Mouse (Mus musculus) MEL (cell line): ENCODE measurements around the gene Gm21976. TPM values are rescaled to one million over a fixed set of nuclear protein-coding genes. Genes with fewer than 3 reads are reported as not detected.

Experiments
- DNase-seq: peaks from one replicate; pipeline ENCODE4 v3.0.0; 2011; ENCODE audit warnings: low read depth, low spot score
- H3K27ac ChIP-seq: 2 replicates; pipeline ENCODE4 v1.5.1; 2012; ENCODE audit warnings: low read depth, mild to moderate bottlenecking, control low read depth, low read length, moderate library complexity; ENCODE audit not compliant: control insufficient read depth
- H3K27me3 ChIP-seq, 2 experiments: fragments of 150-350 bp in 1 of 2; sonication (generic) in 1 of 2; 2 replicates each; pipeline ENCODE4 v1.6.1; 2012; ENCODE audit warnings: low read length in 2 of 2, mild to moderate bottlenecking in 2 of 2, improper control_type of control experiment in 1 of 2, moderate library complexity in 1 of 2; ENCODE audit not compliant: insufficient read depth in 2 of 2, control insufficient read depth in 1 of 2
- H3K36me3 ChIP-seq, 2 experiments: 2 replicates each; pipeline ENCODE4 v1.6.1; 2012 to 2014; ENCODE audit warnings: low read length in 2 of 2, improper control_type of control experiment in 1 of 2, inconsistent platforms in 1 of 2, mild to moderate bottlenecking in 1 of 2; ENCODE audit not compliant: insufficient read depth in 2 of 2, control insufficient read depth in 1 of 2
- H3K4me1 ChIP-seq, 2 experiments: fragments of 150-350 bp in 1 of 2; sonication (generic) in 1 of 2; 2 replicates each; pipeline ENCODE4 v1.6.1; 2012; ENCODE audit warnings: low read length in 2 of 2, improper control_type of control experiment in 1 of 2, mild to moderate bottlenecking in 1 of 2; ENCODE audit not compliant: insufficient read depth in 2 of 2, control insufficient read depth in 1 of 2
- H3K4me3 ChIP-seq, 2 experiments: fragments of 150-350 bp in 1 of 2; sonication (generic) in 1 of 2; 2 replicates each; pipeline ENCODE4 v1.5.1; 2012; ENCODE audit warnings: low read depth in 2 of 2, low read length in 2 of 2, mild to moderate bottlenecking in 2 of 2, moderate library complexity in 2 of 2, control low read depth in 1 of 2, improper control_type of control experiment in 1 of 2; ENCODE audit not compliant: control insufficient read depth in 1 of 2, insufficient read depth in 1 of 2
- H3K79me2 ChIP-seq: 2 replicates; pipeline ENCODE4 v1.6.1; 2012; ENCODE audit warnings: mild to moderate bottlenecking, low read length, moderate library complexity; ENCODE audit not compliant: control insufficient read depth, poor library complexity, insufficient read depth
- H3K9ac ChIP-seq: 2 replicates; pipeline ENCODE4 v1.6.1; 2012; ENCODE audit warnings: low read depth, mild to moderate bottlenecking, control low read depth, low read length, moderate library complexity; ENCODE audit not compliant: control insufficient read depth, poor library complexity, severe bottlenecking
- H3K9me3 ChIP-seq: fragments of 150-350 bp; sonication (generic); replicated peaks from 2 replicates; pipeline ENCODE4 v1.6.1; 2012; ENCODE audit warnings: mild to moderate bottlenecking, low read length, improper control_type of control experiment, moderate library complexity; ENCODE audit not compliant: insufficient read depth
- CHD2 ChIP-seq: IDR thresholded peaks from 2 replicates; pipeline ENCODE4 v1.6.1; 2011; ENCODE audit warnings: low read length, improper control_type of control experiment
- ELF1 ChIP-seq: IDR thresholded peaks from 2 replicates; pipeline ENCODE4 v1.6.1; 2014; ENCODE audit warnings: low read depth, mild to moderate bottlenecking, inconsistent platforms, low read length, improper control_type of control experiment, moderate library complexity
- EP300 ChIP-seq, 2 experiments: IDR thresholded peaks; 2 replicates each; pipeline ENCODE4 v1.6.1; 2011; ENCODE audit warnings: improper control_type of control experiment in 2 of 2, low read length in 2 of 2, low read depth in 1 of 2, mild to moderate bottlenecking in 1 of 2
- ETS1 ChIP-seq: IDR thresholded peaks from 2 replicates; pipeline ENCODE4 v1.6.1; 2012; ENCODE audit warnings: low read depth, mild to moderate bottlenecking, inconsistent platforms, low read length, improper control_type of control experiment, moderate library complexity
- GABPA ChIP-seq: IDR thresholded peaks from 2 replicates; pipeline ENCODE4 v1.6.1; 2012; ENCODE audit warnings: low read depth, mild to moderate bottlenecking, inconsistent platforms, low read length, improper control_type of control experiment, moderate library complexity
- GATA1 ChIP-seq: IDR thresholded peaks from 2 replicates; pipeline ENCODE4 v1.6.1; 2011; ENCODE audit warnings: low read depth, low read length, improper control_type of control experiment
- HCFC1 ChIP-seq: IDR thresholded peaks from 2 replicates; pipeline ENCODE4 v1.6.1; 2012; ENCODE audit warnings: low read depth, mild to moderate bottlenecking, inconsistent platforms, low read length, improper control_type of control experiment, moderate library complexity
- KAT2A ChIP-seq: conservative IDR thresholded peaks from 2 replicates; pipeline ENCODE4 v1.6.1; 2012; ENCODE audit warnings: low read depth, low read length, improper control_type of control experiment, inconsistent platforms
- MAFK ChIP-seq: IDR thresholded peaks from 2 replicates; pipeline ENCODE4 v1.6.1; 2011; ENCODE audit warnings: low read depth, mild to moderate bottlenecking, low read length, improper control_type of control experiment, borderline replicate concordance
- MAX ChIP-seq: IDR thresholded peaks from 2 replicates; pipeline ENCODE4 v1.6.1; 2011; ENCODE audit warnings: low read length, improper control_type of control experiment
- MAZ ChIP-seq: IDR thresholded peaks from 2 replicates; pipeline ENCODE4 v1.6.1; 2012; ENCODE audit warnings: low read depth, mild to moderate bottlenecking, inconsistent platforms, low read length, improper control_type of control experiment
- MEF2A ChIP-seq: IDR thresholded peaks from 2 replicates; pipeline ENCODE4 v1.6.1; 2014; ENCODE audit warnings: low read depth, mild to moderate bottlenecking, inconsistent platforms, low read length, improper control_type of control experiment; ENCODE audit not compliant: poor library complexity, insufficient replicate concordance, severe bottlenecking; ENCODE audit errors: extremely low read depth
- MXI1 ChIP-seq: IDR thresholded peaks from 2 replicates; pipeline ENCODE4 v1.6.1; 2011; ENCODE audit warnings: mild to moderate bottlenecking, low read depth, low read length, improper control_type of control experiment
- MYB ChIP-seq: IDR thresholded peaks from 2 replicates; pipeline ENCODE4 v1.6.1; 2011; ENCODE audit warnings: mild to moderate bottlenecking, low read depth, low read length, improper control_type of control experiment
- MYC ChIP-seq: IDR thresholded peaks from 2 replicates; pipeline ENCODE4 v1.6.1; 2011; ENCODE audit warnings: low read depth, mild to moderate bottlenecking, low read length, improper control_type of control experiment, moderate library complexity
- NELFE ChIP-seq: IDR thresholded peaks from 2 replicates; pipeline ENCODE4 v1.6.1; 2011; ENCODE audit warnings: low read depth, low read length, improper control_type of control experiment
- NRF1 ChIP-seq: IDR thresholded peaks from 2 replicates; pipeline ENCODE4 v1.6.1; 2014; ENCODE audit warnings: low read depth, mild to moderate bottlenecking, inconsistent platforms, low read length, improper control_type of control experiment, moderate library complexity; ENCODE audit not compliant: poor library complexity, insufficient read depth, severe bottlenecking
- POLR2A ChIP-seq, 2 experiments: IDR thresholded peaks; 2 replicates each; pipeline ENCODE4 v1.6.1; 2011 to 2012; ENCODE audit warnings: low read length in 2 of 2, mild to moderate bottlenecking in 2 of 2, control low read depth in 1 of 2, improper control_type of control experiment in 1 of 2, low read depth in 1 of 2, moderate library complexity in 1 of 2; ENCODE audit not compliant: control insufficient read depth in 1 of 2, insufficient read depth in 1 of 2, poor library complexity in 1 of 2
- POLR2AphosphoS2 ChIP-seq: IDR thresholded peaks from 2 replicates; pipeline ENCODE4 v1.6.1; 2011; ENCODE audit warnings: low read length, improper control_type of control experiment
- POLR2AphosphoS5 ChIP-seq: IDR thresholded peaks from 2 replicates; pipeline ENCODE4 v1.6.1; 2012; ENCODE audit warnings: low read depth, borderline replicate concordance, mild to moderate bottlenecking, inconsistent platforms, low read length, moderate library complexity, mixed read lengths
- SIN3A ChIP-seq: IDR thresholded peaks from 2 replicates; pipeline ENCODE4 v1.6.1; 2012; ENCODE audit warnings: low read length, improper control_type of control experiment, inconsistent platforms
- SMC3 ChIP-seq: IDR thresholded peaks from 2 replicates; pipeline ENCODE4 v1.6.1; 2011; ENCODE audit warnings: low read depth, low read length, improper control_type of control experiment
- TBP ChIP-seq: IDR thresholded peaks from 2 replicates; pipeline ENCODE4 v1.8.0; 2011; ENCODE audit warnings: low read depth, low read length, improper control_type of control experiment
- TCF12 ChIP-seq: IDR thresholded peaks from 2 replicates; pipeline ENCODE4 v1.6.1; 2014; ENCODE audit warnings: low read depth, mild to moderate bottlenecking, inconsistent platforms, low read length, improper control_type of control experiment, moderate library complexity
- UBTF ChIP-seq: IDR thresholded peaks from 2 replicates; pipeline ENCODE4 v1.6.1; 2012; ENCODE audit warnings: low read depth, mild to moderate bottlenecking, inconsistent platforms, low read length, improper control_type of control experiment, moderate library complexity, borderline replicate concordance; ENCODE audit not compliant: insufficient read depth
- USF1 ChIP-seq: IDR thresholded peaks from 2 replicates; pipeline ENCODE4 v1.6.1; 2014; ENCODE audit warnings: low read depth, mild to moderate bottlenecking, inconsistent platforms, low read length, improper control_type of control experiment, moderate library complexity
- USF2 ChIP-seq, 2 experiments: IDR thresholded peaks; 2 replicates each; pipeline ENCODE4 v1.6.1; 2011 to 2012; ENCODE audit warnings: improper control_type of control experiment in 2 of 2, low read length in 2 of 2, borderline replicate concordance in 1 of 2, inconsistent platforms in 1 of 2, low read depth in 1 of 2, mild to moderate bottlenecking in 1 of 2; ENCODE audit not compliant: insufficient read depth in 1 of 2
- ZC3H11A ChIP-seq: IDR thresholded peaks from 2 replicates; pipeline ENCODE4 v1.6.1; 2012; ENCODE audit warnings: low read depth, mild to moderate bottlenecking, inconsistent platforms, low read length, improper control_type of control experiment
- ZMIZ1 ChIP-seq: IDR thresholded peaks from 2 replicates; pipeline ENCODE4 v1.6.1; 2012; ENCODE audit warnings: low read depth, mild to moderate bottlenecking, inconsistent platforms, low read length, improper control_type of control experiment, moderate library complexity
- polyA plus RNA-seq, 2 experiments: library from polyadenylated mRNA; stranded (reverse) in 1 of 2; unstranded in 1 of 2; fragments of >175 nt in 1 of 2; fragments of >200 nt in 1 of 2; gene quantifications; 2 replicates each; pipeline versions ENCODE4 v1.2.1 to v1.2.4; 2012; ENCODE audit warnings: low replicate concordance in 2 of 2, low read depth in 1 of 2; ENCODE audit not compliant: insufficient read length in 2 of 2, insufficient read depth in 1 of 2, missing spikeins in 1 of 2
- total RNA-seq: library from RNA; depleted of rRNA; stranded (reverse); fragments of 300-350 nt; gene quantifications from 2 replicates; pipeline ENCODE4 v1.2.3, GENCODE M21; 2012

Gm21976 gene
- total and polyA plus RNA-seq, 3 experiments: not detected

GRCm38 (mm10) chr13:98262636-98263457 is 16.8 kb upstream of the Gm21976 start, which contains the start of the genes Utp15 and Ankra2:
Gene Utp15, minus strand, starts transcription at chr13:98263041.
Gene Ankra2, plus strand, starts transcription at chr13:98263074.
- H3K4me3 ChIP-seq: peak within 1 kb of the TSS; percentile 92
- H3K27me3 ChIP-seq: no peaks in the 10 kb centered on the region
- peaks cover 27% of the 10 kb centered on the region for H3K79me2 ChIP-seq
- TF ChIP-seq POLR2AphosphoS2 (peak; percentile 83), MYB (no peak), CHD2 (peak; percentile 52; the same call in 1 of the 2 replicates), POLR2A (IDR thresholded peaks at IDR 0.05; ENCODE audit: control insufficient read depth in 1 of 2, insufficient read depth in 1 of 2, low read depth in 1 of 2, low read length in 2 of 2, poor library complexity in 1 of 2) (peak; percentile 72 to 93), POLR2AphosphoS5 (no peak), EP300 (IDR thresholded peaks at IDR 0.05; ENCODE audit: low read depth in 1 of 2, low read length in 2 of 2) (no peak), GABPA (no peak), NRF1 (peak; percentile 89), UBTF (0 out of 2 replicates have a peak, but pooled peaks have one; percentile 51), TCF12 (peak; percentile 73), KAT2A (peak; percentile 81; the same call in 1 of the 2 replicates), MAZ (peak; percentile 71; the same call in 1 of the 2 replicates), GATA1 (no peak), ZC3H11A (0 out of 2 replicates have a peak, but pooled peaks have one; percentile 18), SIN3A (peak; percentile 98), MAFK (no peak; the same call in 1 of the 2 replicates), ETS1 (peak; percentile 42), MAX (peak; percentile 80; the same call in 1 of the 2 replicates), MEF2A (no peak), HCFC1 (peak; percentile 98), MXI1 (peak; percentile 99), MYC (peak; percentile 95), ELF1 (peak; percentile 97), TBP (peak; percentile 93), USF2 (IDR thresholded peaks at IDR 0.05; ENCODE audit: borderline replicate concordance in 1 of 2, insufficient read depth in 1 of 2, low read depth in 1 of 2, low read length in 2 of 2) (no peak), NELFE (peak; percentile 92), USF1 (peak; percentile 65), ZMIZ1 (peak; percentile 60; the same call in 1 of the 2 replicates), SMC3 (no peak)
- peaks cover 25 to 27% of the 10 kb centered on the region in 2 experiments for H3K36me3 ChIP-seq
- no peaks in the 10 kb centered on the region for H3K9me3 ChIP-seq
- peaks cover 13 to 15% of the 10 kb centered on the region in 2 experiments for H3K4me1 ChIP-seq
- DNase-seq: peak; percentile 98
- H3K9ac ChIP-seq: peak within 1 kb of the TSS; percentile 92
- H3K27ac ChIP-seq: peak within 1 kb of the TSS; percentile 76
